Mouse (Mus musculus) B cell, adult 62 days (primary cell): Measurements from ENCODE around the gene Slc28a3. TPM values are rescaled to one million over a fixed set of nuclear protein-coding genes. Genes with fewer than 3 reads are reported as not detected.

Experiments used
- total RNA-seq: library from RNA; stranded (reverse); gene quantifications from 4 replicates; pipeline ENCODE4 v1.2.4, GENCODE M21; 2023

Gene Slc28a3
- 0.24 TPM in 1 of 4 replicates, not detected in the others for total RNA-seq

GRCm38 (mm10) chr13:58610716-58611115, at the start of gene Slc28a3:
TSS of gene Slc28a3 (minus strand) at chr13:58610877.

Other genes with a start within 250 kb of the Slc28a3 start
- 11.8 to 13.6 TPM (median 12.4 TPM) in 4 replicates for gene 2210016F16Rik, start 225.7 kb downstream of the Slc28a3 start, total RNA-seq
- gene Rmi1, start 208.6 kb downstream of the Slc28a3 start, total RNA-seq, result 47.2 to 61.5 TPM (median 51.5 TPM) in 4 replicates
- gene Hnrnpk, start 207.5 kb downstream of the Slc28a3 start, total RNA-seq, result 1,266 to 1,359 TPM (median 1,310 TPM) in 4 replicates
- gene Ntrk2, start 195.7 kb upstream of the Slc28a3 start, total RNA-seq, result not detected in 4 replicates